Mouse (Mus musculus) skeletal muscle tissue, adult 2 months (tissue): Measurements from ENCODE around the gene Trim67.

Source experiments
- DNase-seq: peaks from one replicate; pipeline ENCODE4 v3.0.0-alpha.2; 2012; ENCODE audit warnings: low read depth, low spot score

Gene Trim67

DNA sequence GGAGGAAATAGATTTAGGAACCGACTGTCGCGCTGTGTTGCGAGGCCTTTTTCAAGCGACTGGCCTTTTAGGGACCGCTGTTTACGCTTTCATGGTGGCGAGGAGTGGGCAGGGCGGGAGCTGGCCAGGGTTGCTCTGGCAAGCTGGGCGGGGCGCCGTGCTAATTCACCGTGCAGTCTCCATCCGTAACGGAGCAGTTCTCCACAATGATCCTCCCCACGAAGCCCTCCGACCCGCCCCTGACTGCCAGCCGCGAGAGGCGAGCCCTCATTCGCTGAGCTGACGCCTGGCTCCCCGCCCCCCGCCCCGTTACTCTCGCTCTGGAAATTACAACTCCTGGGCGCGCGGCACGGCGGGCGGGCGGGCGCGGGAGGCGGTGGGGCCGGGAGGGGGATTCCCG, at the start of gene Trim67:
Gene Trim67, plus strand, starts transcription at position 385 of the 400 bp plus-strand sequence.
- DNase-seq: no peak

- no peak for DNase-seq
Measured at GRCm38 (mm10) chr8:124746661-124747060, 46.2 kb upstream of the Trim67 start.

DNA sequence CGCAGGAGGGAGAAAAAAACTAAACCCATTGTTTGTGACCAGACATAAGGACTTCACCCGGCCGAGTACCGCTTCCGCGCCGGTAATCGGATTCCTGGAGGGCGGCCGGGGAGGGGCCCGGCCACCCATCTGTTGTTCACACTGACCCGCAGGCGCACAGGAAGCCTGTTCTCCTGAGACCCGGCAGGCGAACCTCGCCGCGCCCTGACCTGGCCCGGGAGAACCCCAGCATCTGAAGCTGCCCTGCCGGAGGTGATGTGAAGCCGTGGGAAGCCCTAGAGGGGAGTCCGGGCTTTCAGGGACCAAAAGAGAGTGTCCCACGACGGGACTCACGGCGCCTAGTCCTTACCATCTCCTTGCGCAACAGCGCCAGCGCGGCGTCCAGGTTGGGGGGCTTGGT, 41.7 kb upstream of the Trim67 start:
- no peak for DNase-seq

DNA sequence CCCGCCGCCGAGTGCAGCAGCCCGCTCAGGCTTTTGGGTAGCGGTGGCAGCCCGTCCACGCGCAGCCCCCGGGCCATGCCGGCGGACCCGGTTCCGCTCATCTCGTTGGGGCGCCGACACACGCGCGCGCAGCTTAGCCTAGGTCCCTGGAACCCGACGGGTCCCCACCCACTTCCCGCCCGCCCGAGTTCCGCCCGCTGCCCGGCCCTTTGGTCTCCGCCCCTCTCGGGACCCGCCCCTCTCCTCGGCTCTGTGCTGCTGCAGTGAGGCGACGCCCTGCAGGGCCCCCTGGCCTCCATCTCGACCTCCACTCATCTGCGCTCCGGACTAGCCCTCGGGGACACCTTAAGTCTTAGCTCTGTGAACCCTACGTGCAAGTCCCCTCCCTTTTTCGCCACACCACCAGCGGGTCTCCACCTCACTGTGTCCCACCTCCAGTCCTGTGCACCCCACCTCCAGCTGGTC, 41.2 kb upstream of the Trim67 start, which contains the start of gene Fam89a:
Gene Fam89a, minus strand, starts transcription at position 124 of the 465 bp plus-strand sequence.
- no peak for DNase-seq

- DNase-seq: no peak
Measured at GRCm38 (mm10) chr8:124752325-124752862, 40.5 kb upstream of the Trim67 start.

DNA sequence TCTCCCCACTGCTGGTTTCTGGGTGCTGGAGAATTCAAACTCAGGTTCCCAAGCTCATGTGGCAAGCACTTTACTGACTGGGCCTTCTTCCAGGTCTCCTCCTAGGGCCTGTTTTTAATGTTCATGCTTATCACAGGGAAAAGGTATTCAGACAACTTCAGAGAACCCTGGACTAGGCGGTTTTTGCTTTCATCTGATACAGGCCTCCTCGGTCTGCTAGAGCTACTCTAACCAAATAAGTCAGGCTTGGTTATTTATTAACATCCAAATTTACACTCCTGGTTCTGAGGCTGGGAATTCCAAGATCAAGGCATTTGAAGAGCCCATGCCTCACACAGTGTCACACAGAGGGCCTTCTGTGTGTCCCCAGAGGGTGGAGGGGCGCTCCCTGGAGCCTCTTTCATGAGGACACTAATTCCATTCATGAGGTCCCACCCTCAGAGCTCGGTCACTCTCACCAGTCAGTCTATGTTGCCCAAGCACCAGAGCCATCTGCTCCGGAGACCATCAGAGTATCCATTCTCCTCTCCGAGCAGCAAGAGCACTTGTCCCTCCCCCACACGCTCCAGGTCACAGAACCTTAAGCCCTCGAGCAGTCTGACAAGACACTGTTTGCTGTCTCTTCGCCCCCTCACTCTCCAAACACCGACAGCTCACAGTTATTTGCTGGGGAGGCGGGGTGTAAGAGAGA, 38.6 kb upstream of the Trim67 start:
- no peak for DNase-seq

DNA sequence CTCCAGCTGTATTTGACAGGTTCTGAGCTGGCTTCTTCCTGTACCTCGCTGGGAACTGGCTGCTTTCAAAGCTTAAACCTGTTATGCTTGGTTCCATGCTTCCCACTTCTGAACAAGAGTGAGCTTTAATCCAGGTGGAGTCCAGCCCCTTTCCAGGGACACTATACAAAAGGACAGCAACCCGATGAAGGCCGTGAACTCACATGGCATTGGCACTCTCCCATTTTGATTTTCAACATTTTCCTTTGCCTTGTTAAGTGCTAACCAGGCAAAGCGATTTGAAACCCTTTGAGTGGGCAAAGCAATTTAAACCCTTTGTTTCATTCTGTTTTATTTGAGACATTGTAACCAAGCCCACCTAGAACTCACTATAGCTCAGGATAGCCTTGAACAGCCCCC, 38.1 kb upstream of the Trim67 start:
- DNase-seq: no peak

- no peak for DNase-seq
Measured at GRCm38 (mm10) chr8:124755481-124755880, 37.4 kb upstream of the Trim67 start.

DNA sequence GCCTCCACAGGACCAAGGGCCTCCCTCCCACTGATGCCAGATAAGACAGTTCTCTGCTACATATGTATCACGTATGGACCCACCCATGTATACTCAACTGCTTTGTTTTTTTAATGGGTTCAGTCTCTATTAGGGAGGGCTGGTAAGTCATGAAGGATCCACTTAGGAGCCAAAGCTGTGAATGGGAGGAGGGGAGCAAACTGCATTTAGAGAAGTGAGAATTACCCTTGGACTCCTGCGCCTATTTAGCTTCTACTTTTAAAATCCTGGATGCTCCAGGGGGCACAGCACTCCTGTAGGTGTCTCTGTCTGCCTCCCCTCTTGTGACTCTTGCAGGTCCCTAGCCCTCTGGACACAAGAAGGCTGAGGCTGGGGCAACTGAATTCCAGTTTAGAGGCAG, 36.7 kb upstream of the Trim67 start:
- DNase-seq: no peak

GRCm38 (mm10) chr8:124756601-124757000, 36.3 kb upstream of the Trim67 start:
- DNase-seq: no peak

- no peak for DNase-seq
Measured at GRCm38 (mm10) chr8:124758544-124758943, 34.3 kb upstream of the Trim67 start.

- no peak for DNase-seq
Measured at GRCm38 (mm10) chr8:124763061-124763460, 29.8 kb upstream of the Trim67 start.

GRCm38 (mm10) chr8:124772389-124772788, 20.5 kb upstream of the Trim67 start:
- DNase-seq: no peak

DNA sequence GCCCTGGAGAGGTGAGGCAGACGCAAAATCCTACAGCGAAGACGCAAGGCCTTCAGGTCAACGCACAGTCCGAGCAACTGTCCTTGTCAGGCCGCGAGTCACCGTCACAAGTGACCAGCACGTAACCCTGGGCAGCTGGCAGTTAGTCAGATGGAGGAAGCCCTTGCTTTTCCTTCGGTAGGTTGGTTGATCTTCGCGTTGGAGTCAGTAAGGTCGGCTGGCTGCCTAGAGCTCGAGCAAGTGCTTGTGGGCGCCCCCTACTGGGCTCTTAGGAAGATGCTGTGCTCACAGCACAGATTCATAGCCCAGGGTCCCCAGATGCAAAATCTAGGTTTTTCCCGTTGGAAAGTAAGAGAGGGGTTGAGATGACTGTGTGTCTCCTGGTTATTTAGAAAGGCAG, 17.2 kb upstream of the Trim67 start:
- peak; percentile 36 for DNase-seq

- peak; percentile 76 for DNase-seq
Measured at GRCm38 (mm10) chr8:124780236-124780635, 12.7 kb upstream of the Trim67 start.

GRCm38 (mm10) chr8:124782431-124782830, 10.5 kb upstream of the Trim67 start:
- DNase-seq: peak; percentile 34

- no peak for DNase-seq
Measured at GRCm38 (mm10) chr8:124783228-124783627, 9.7 kb upstream of the Trim67 start.

- no peak for DNase-seq
Measured at GRCm38 (mm10) chr8:124784613-124785012, 8.3 kb upstream of the Trim67 start.

DNA sequence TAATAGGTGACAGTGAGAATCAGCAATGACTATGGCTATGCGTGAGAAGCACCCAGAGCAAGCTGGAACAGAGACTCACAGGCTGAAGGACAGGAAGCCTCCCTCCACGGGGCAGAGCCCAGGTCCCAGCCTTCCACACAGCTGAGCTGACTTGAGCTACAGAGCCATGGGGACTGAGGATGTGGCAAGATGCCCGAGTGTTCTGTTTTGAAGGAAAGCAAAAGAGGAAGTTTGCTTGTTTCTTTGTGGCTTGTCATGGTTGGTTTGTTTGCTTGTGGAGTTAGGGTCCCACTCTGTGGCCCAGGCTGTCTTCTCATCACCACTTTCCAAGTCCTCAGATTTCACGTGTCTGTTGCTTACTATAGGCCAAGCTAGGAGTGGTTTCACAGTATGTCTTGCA, 2.2 kb upstream of the Trim67 start:
- DNase-seq: no peak

DNA sequence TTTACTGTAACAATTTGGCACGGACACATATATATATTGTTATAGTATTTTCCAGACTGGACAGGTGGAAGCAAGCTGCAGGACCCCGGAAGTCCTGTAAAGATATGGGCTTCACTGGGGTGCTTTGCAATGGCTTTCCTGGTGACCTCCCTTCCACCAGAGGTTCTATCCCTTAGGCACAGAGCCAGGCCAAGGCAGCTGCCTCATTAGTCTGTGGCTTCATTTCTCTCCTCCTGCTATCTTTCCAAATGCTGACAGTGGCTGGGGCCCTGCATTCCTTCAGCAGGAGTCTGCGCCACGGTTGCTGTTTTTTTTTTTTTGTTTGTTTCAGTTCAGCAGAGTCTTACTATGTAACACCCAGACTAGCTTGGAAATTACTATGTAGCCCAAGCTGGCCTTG, 1.1 kb upstream of the Trim67 start:
- DNase-seq: no peak

GRCm38 (mm10) chr8:124792186-124792585, 706 bp upstream of the Trim67 start:
- DNase-seq: no peak

- DNase-seq: peak; percentile 46
Measured at GRCm38 (mm10) chr8:124793172-124793651, 320 bp downstream of the Trim67 start.
